Mouse (Mus musculus) limb, embryonic 14.5 days (tissue): Measurements from ENCODE around the gene Fam208b. TPM values are rescaled to one million over a fixed set of nuclear protein-coding genes. Genes with fewer than 3 reads are reported as not detected.

Experiments
- polyA plus RNA-seq, 2 experiments: library from polyadenylated mRNA; depleted of rRNA in 1 of 2; stranded (reverse) in 1 of 2; unstranded in 1 of 2; fragments of >200 nt; fragmentation: Nextera tagmentation in 1 of 2; extraction: Ambion mirVana in 1 of 2; gene quantifications; 2 replicates each; pipeline versions ENCODE4 v1.2.1 to v1.2.3; 2012 to 2014

Fam208b gene
- polyA plus RNA-seq, 2 experiments = 19.6 to 29.9 TPM

Other genes with a start within 250 kb of the Fam208b start
- gene Gdi2, start 73.0 kb downstream of the Fam208b start, polyA plus RNA-seq (2012; rRNA removed) = 234 and 274 TPM in 2 replicates
- gene Gdi2, start 73.0 kb downstream of the Fam208b start, polyA plus RNA-seq (2014; fragmentation: Nextera tagmentation; extraction: Ambion mirVana) = 463 TPM in 2 replicates
- 12.8 and 13.6 TPM in 2 replicates for gene Asb13, start 22.9 kb upstream of the Fam208b start, polyA plus RNA-seq (2012; rRNA removed)
- gene Asb13, start 22.9 kb upstream of the Fam208b start, polyA plus RNA-seq (2014; fragmentation: Nextera tagmentation; extraction: Ambion mirVana) = 6.8 and 8.4 TPM in 2 replicates
- gene Calml3, start 193.2 kb upstream of the Fam208b start, polyA plus RNA-seq (2012; rRNA removed) = 9.1 and 12.7 TPM in 2 replicates
- 5.4 and 7.4 TPM in 2 replicates for gene Calml3, start 193.2 kb upstream of the Fam208b start, polyA plus RNA-seq (2014; fragmentation: Nextera tagmentation; extraction: Ambion mirVana)
- 3.6 and 8.6 TPM in 2 replicates for gene Calm4, start 226.6 kb upstream of the Fam208b start, polyA plus RNA-seq (2012; rRNA removed)
- 21.5 and 51.5 TPM in 2 replicates for gene Calm4, start 226.6 kb upstream of the Fam208b start, polyA plus RNA-seq (2014; fragmentation: Nextera tagmentation; extraction: Ambion mirVana)
- gene Calm5, start 243.1 kb upstream of the Fam208b start, polyA plus RNA-seq (2012; rRNA removed) = not detected in 2 replicates
- 0.47 and 0.94 TPM in 2 replicates for gene Calm5, start 243.1 kb upstream of the Fam208b start, polyA plus RNA-seq (2014; fragmentation: Nextera tagmentation; extraction: Ambion mirVana)